ENCODE assay signal across 8 mouse cellular contexts in the genomic region with DNA sequence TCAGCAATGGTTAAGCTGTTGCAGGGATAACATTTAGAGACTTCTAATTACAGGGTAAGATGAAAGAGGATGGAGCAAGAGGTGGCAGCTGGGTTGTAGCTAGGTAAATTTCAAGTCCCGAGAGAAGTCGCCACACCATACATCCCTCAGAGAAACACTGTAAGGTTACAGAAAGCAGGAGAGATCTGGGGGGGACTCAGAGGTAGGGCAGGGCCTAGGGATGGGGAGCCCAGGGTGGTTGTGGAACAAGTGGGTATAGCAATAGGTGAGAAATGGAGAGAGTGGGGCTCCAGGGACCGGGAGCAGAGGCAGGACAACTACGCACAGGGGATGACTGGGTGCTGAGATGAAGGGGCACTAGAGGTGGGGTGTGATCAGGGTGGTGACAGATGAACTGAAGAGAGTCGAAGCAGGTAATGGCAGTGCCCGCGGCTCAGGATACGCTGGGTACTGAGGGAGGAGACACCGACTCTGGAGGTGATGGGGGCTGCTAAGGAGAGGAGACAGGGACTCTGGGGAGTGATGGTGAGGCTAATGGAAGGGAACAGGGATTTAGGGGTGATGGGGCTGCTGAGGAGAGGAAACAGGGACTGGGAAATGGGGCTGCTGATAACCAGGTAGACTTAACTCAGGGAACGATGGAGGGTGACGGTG. TPM values are rescaled to one million over a fixed set of nuclear protein-coding genes. Genes with fewer than 3 reads are reported as not detected.
DNase-seq lines count a peak whose midpoint lies in the region; ATAC-seq and TF ChIP-seq lines count a peak whose summit lies in the region.

No protein-coding gene starts in this region.

- H3K9me3 ChIP-seq in embryonic facial prominence, embryonic 14.5 days (ENCODE audit: control insufficient read depth, low read length): no peaks in the 10 kb centered on the region

- peaks cover 21% of the 10 kb centered on the region; the same call in 1 of the 2 replicates for H3K4me1 ChIP-seq in lung, adult 2 months (ENCODE audit: control insufficient read depth, insufficient read depth, low read length)
- peaks cover 16% of the 10 kb centered on the region for H3K4me1 ChIP-seq in embryonic facial prominence, embryonic 14.5 days (ENCODE audit: control insufficient read depth, insufficient read depth, low read length)

- H3K4me2 ChIP-seq in embryonic facial prominence, embryonic 14.5 days (ENCODE audit: low read depth, low read length): peak overlapping the region; percentile 69
- H3K4me2 ChIP-seq in myocyte (ENCODE audit: low read depth): peak overlapping the region; percentile 93

- WGBS in lung, adult 2 months: 15% methylated on average over 11 of the region's 11 CpGs
- 17% methylated on average over 11 of the region's 11 CpGs for WGBS in embryonic facial prominence, embryonic 14.5 days

- H3K27me3 ChIP-seq in embryonic facial prominence, embryonic 14.5 days (replicated peaks; ENCODE audit: control insufficient read depth, insufficient read depth, low read length): no peaks in the 10 kb centered on the region
- H3K27me3 ChIP-seq in myocyte (ENCODE audit: control insufficient read depth, insufficient read depth, insufficient read length): no peaks in the 10 kb centered on the region

- H3K4me3 ChIP-seq in lung, adult 2 months (replicated peaks; ENCODE audit: extremely low read depth, low read depth, low read length): peak overlapping the region; percentile 81
- peak overlapping the region; percentile 67 for H3K4me3 ChIP-seq in embryonic facial prominence, embryonic 14.5 days (ENCODE audit: low read depth, low read length)
- H3K4me3 ChIP-seq in myocyte: peak overlapping the region; percentile 90

- no peak for DNase-seq in lung, adult 2 months
- no peak for DNase-seq in lung, postnatal 10 days
- DNase-seq in embryonic facial prominence, embryonic 14.5 days (ENCODE audit: low spot score): no peak
- DNase-seq in induced T-regulatory cell, adult 2 months (ENCODE audit: low read depth): peak; percentile 43
- DNase-seq in gastrocnemius, postnatal 25 days: no peak

- peaks cover 57% of the 10 kb centered on the region for H3K36me3 ChIP-seq in embryonic facial prominence, embryonic 14.5 days (ENCODE audit: control insufficient read depth, insufficient read depth, low read length)
- peaks cover 45% of the 10 kb centered on the region for H3K36me3 ChIP-seq in myocyte (ENCODE audit: control insufficient read depth, insufficient read depth)

- no peak for ATAC-seq in embryonic facial prominence, embryonic 14.5 days (ENCODE audit: low read depth)
- no peak for ATAC-seq in activated CD4-positive, CD25-positive, alpha-beta regulatory T cell, adult 4 months
- no peak for ATAC-seq in granulocyte monocyte progenitor cell, adult 5-6 weeks (replicated peaks; ENCODE audit: poor library complexity, severe bottlenecking)

- no peak overlapping the region for H3K27ac ChIP-seq in embryonic facial prominence, embryonic 14.5 days (replicated peaks; ENCODE audit: low read depth, low read length)

- TF ChIP-seq CTCF in lung, adult 2 months (IDR thresholded peaks at IDR 0.05; ENCODE audit: insufficient read depth, low read length): no peak

- H3ac ChIP-seq in myocyte (ENCODE audit: control insufficient read depth, insufficient read length): peak overlapping the region; percentile 65

- H3K79me2 ChIP-seq in myocyte (ENCODE audit: control insufficient read depth, insufficient read depth): peaks cover 33% of the 10 kb centered on the region

- H3K9ac ChIP-seq in embryonic facial prominence, embryonic 14.5 days (ENCODE audit: low read depth, low read length): peak overlapping the region; percentile 89

- no peak for TF ChIP-seq POLR2A in lung, adult 2 months (IDR thresholded peaks at IDR 0.05; ENCODE audit: borderline replicate concordance, extremely low read depth, low read depth, low read length)
- TF ChIP-seq POLR2A in myocyte (IDR thresholded peaks at IDR 0.05; ENCODE audit: insufficient read length, low read depth): no peak

TF ChIP-seq in myocyte, 11 proteins besides CTCF, POLR2A, EP300 and RAD21:
- TF ChIP-seq CEBPB (IDR thresholded peaks at IDR 0.05; ENCODE audit: insufficient read depth, poor library complexity, severe bottlenecking) (no peak), TCF12 (IDR thresholded peaks at IDR 0.05; ENCODE audit: insufficient read depth, poor library complexity, severe bottlenecking) (no peak), REST (IDR thresholded peaks at IDR 0.05; ENCODE audit: insufficient read depth, insufficient read length) (no peak), MYOD1 (IDR thresholded peaks at IDR 0.05; ENCODE audit: control insufficient read depth in 1 of 3, insufficient read length in 2 of 3, low read depth in 2 of 3) (no peak), USF1 (IDR thresholded peaks at IDR 0.05; ENCODE audit: low read depth) (no peak), SRF (IDR thresholded peaks at IDR 0.05; ENCODE audit: control insufficient read depth, insufficient read length, low read depth) (no peak), TCF3 (IDR thresholded peaks at IDR 0.05; ENCODE audit: insufficient read length, low read depth) (no peak), MYOG (IDR thresholded peaks at IDR 0.05; ENCODE audit: control insufficient read depth in 1 of 3, insufficient read depth in 1 of 3, insufficient read length in 2 of 3, low read depth in 2 of 3) (no peak), E2F4 (IDR thresholded peaks at IDR 0.05; ENCODE audit: insufficient read depth) (no peak), MAX (IDR thresholded peaks at IDR 0.05; ENCODE audit: low read depth) (no peak), POLR2AphosphoS2 (IDR thresholded peaks at IDR 0.05; ENCODE audit: insufficient read length, low read depth) (no peak)
TF ChIP-seq in myocyte: peak in this region for 0.

RNA-seq across cellular contexts. Expression of gene Znfx1, which starts 1.3 kb away (rescaled TPM):
- 39.4 and 46.6 TPM in 2 replicates for polyA plus RNA-seq in lung, adult 2 months (2012; rRNA removed)
- 9.5 and 10.2 TPM in 2 replicates for polyA plus RNA-seq in embryonic facial prominence, embryonic 14.5 days (2014; fragmentation: Nextera tagmentation; extraction: Ambion mirVana)
- 23.3 TPM for polyA plus RNA-seq in myocyte (2012; fragmentation: generic; extraction: Trizol)
- 10 to 100 TPM; 19.3 to 21.6 TPM for total RNA-seq in gastrocnemius, postnatal 25 days (2021)
- 10 to 100 TPM; 18.5 to 26.0 TPM for polyA plus RNA-seq in activated CD4-positive, CD25-positive, alpha-beta regulatory T cell, adult 4 months (2017; shearing (Covaris generic))
- 25.4 and 28.2 TPM in 2 replicates for total RNA-seq in granulocyte monocyte progenitor cell, adult 5-6 weeks (2014; fragmentation: Nextera tagmentation)
- total RNA-seq in granulocyte monocyte progenitor cell, adult 5-6 weeks (2017): 23.1 and 29.1 TPM in 2 replicates

RNA-seq across cellular contexts. Expression of gene Ddx27, which starts 46.5 kb away (rescaled TPM):
- polyA plus RNA-seq in lung, adult 2 months (2012; rRNA removed): 17.3 and 18.6 TPM in 2 replicates
- 31.2 and 34.8 TPM in 2 replicates for polyA plus RNA-seq in embryonic facial prominence, embryonic 14.5 days (2014; fragmentation: Nextera tagmentation; extraction: Ambion mirVana)
- 46.9 TPM for polyA plus RNA-seq in myocyte (2012; fragmentation: generic; extraction: Trizol)
- total RNA-seq in gastrocnemius, postnatal 25 days (2021): 1 to 10 TPM; 5.5 to 6.8 TPM
- polyA plus RNA-seq in activated CD4-positive, CD25-positive, alpha-beta regulatory T cell, adult 4 months (2017; shearing (Covaris generic)): 10 to 100 TPM; 29.8 to 39.5 TPM
- total RNA-seq in granulocyte monocyte progenitor cell, adult 5-6 weeks (2014; fragmentation: Nextera tagmentation): 61.9 and 68.6 TPM in 2 replicates
- 97.9 and 106 TPM in 2 replicates for total RNA-seq in granulocyte monocyte progenitor cell, adult 5-6 weeks (2017)
